Mouse (Mus musculus) ES-Bruce4 (cell line): ENCODE results near the gene C1qtnf9. TPM values are rescaled to one million over a fixed set of nuclear protein-coding genes. Genes with fewer than 3 reads are reported as not detected.

Experiments
- H3K27ac ChIP-seq: 2 replicates; pipeline ENCODE4 v1.5.1; 2012; ENCODE audit warnings: low read length, inconsistent platforms; ENCODE audit not compliant: insufficient read depth
- H3K27me3 ChIP-seq: 2 replicates; pipeline ENCODE4 v1.6.1; 2012; ENCODE audit warnings: mild to moderate bottlenecking, low read length, inconsistent platforms; ENCODE audit not compliant: control insufficient read depth, poor library complexity, insufficient read depth, severe bottlenecking
- H3K36me3 ChIP-seq: 2 replicates; pipeline ENCODE4 v1.6.1; 2012; ENCODE audit warnings: inconsistent platforms, mild to moderate bottlenecking, low read length, moderate library complexity; ENCODE audit not compliant: control insufficient read depth, poor library complexity, insufficient read depth, severe bottlenecking
- H3K4me1 ChIP-seq: one replicate; pipeline ENCODE4 v1.8.1; 2011; ENCODE audit warnings: low read length; ENCODE audit not compliant: control insufficient read depth, insufficient read depth
- H3K4me3 ChIP-seq: 2 replicates; pipeline ENCODE4 v1.5.1; 2011; ENCODE audit warnings: low read depth, mild to moderate bottlenecking, low read length
- H3K9ac ChIP-seq: 2 replicates; pipeline ENCODE4 v1.6.1; 2012; ENCODE audit warnings: low read depth, mild to moderate bottlenecking, inconsistent platforms; ENCODE audit not compliant: poor library complexity, severe bottlenecking
- H3K9me3 ChIP-seq: replicated peaks from 2 replicates; pipeline ENCODE4 v1.6.1; 2012; ENCODE audit warnings: mild to moderate bottlenecking, low read length, inconsistent platforms; ENCODE audit not compliant: control insufficient read depth, poor library complexity, insufficient read depth, severe bottlenecking
- CTCF ChIP-seq: IDR thresholded peaks from one replicate; pipeline ENCODE4 v1.8.1; 2011; ENCODE audit warnings: low read depth, low read length
- EP300 ChIP-seq: IDR thresholded peaks from 2 replicates; pipeline ENCODE4 v1.6.1; 2011; ENCODE audit warnings: low read depth, low read length; ENCODE audit not compliant: insufficient read depth
- POLR2A ChIP-seq: IDR thresholded peaks from one replicate; pipeline ENCODE4 v1.8.1; 2011; ENCODE audit warnings: low read length; ENCODE audit not compliant: insufficient read depth
- polyA plus RNA-seq: library from polyadenylated mRNA; stranded (reverse); fragments of >200 nt; gene quantifications from 2 replicates; pipeline ENCODE4 v1.2.4, GENCODE M21; 2011; ENCODE audit warnings: low read depth; ENCODE audit not compliant: missing spikeins, insufficient read depth, insufficient read length

Gene C1qtnf9
- polyA plus RNA-seq, 1 experiment, result not detected

GRCm38 (mm10) chr14:60759097-60759496 is 8.8 kb upstream of the C1qtnf9 start:
- Histone ChIP-seq H3K27ac (no peak overlapping the region), H3K9me3 (peaks cover 2% of the 10 kb centered on the region; the same call in 1 of the 2 replicates), H3K27me3 (no peaks in the 10 kb centered on the region), H3K36me3 (peaks cover 2% of the 10 kb centered on the region; the same call in 1 of the 2 replicates), H3K4me3 (no peak overlapping the region), H3K9ac (no peak overlapping the region), H3K4me1 (peaks cover 9% of the 10 kb centered on the region)
- no peak for TF ChIP-seq EP300
- no peak for TF ChIP-seq CTCF
- TF ChIP-seq POLR2A, result no peak

DNA sequence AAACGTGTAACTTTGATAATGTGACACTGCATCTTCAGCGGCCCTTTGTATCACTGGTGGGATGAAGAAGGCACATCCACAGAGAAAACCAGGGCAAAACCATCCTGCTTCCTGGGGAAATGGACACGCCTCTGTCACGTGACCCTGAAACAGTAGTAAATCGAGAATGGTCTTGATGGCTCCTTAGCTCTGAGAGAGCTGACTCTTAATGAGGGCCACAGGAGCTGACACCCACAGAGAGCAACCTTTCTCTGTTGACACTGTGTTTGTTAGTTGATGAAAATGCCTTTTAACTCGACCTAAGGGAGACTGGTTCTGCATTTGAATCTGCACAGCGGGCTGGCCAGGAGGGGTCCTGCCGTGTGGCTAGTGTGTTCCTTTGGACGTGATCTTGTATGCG is 6.1 kb upstream of the C1qtnf9 start:
- TF ChIP-seq EP300 (no peak), CTCF (no peak), POLR2A (no peak)
- peaks cover 23% of the 10 kb centered on the region for H3K4me1 ChIP-seq
- H3K9me3 ChIP-seq, result peaks cover 2% of the 10 kb centered on the region; the same call in 1 of the 2 replicates
- no peaks in the 10 kb centered on the region; the same call in 1 of the 2 replicates for H3K36me3 ChIP-seq
- H3K27ac ChIP-seq, result no peak overlapping the region
- H3K27me3 ChIP-seq, result no peaks in the 10 kb centered on the region
- H3K4me3 ChIP-seq, result no peak overlapping the region
- no peak overlapping the region for H3K9ac ChIP-seq

- no peak for TF ChIP-seq CTCF
- TF ChIP-seq POLR2A, result no peak
- Histone ChIP-seq H3K9ac (no peak overlapping the region), H3K36me3 (no peaks in the 10 kb centered on the region; the same call in 1 of the 2 replicates), H3K9me3 (peaks cover 2% of the 10 kb centered on the region; the same call in 1 of the 2 replicates), H3K27ac (no peak overlapping the region), H3K4me3 (no peak overlapping the region), H3K4me1 (peaks cover 23% of the 10 kb centered on the region), H3K27me3 (no peaks in the 10 kb centered on the region)
These were observed 5.2 kb upstream of the C1qtnf9 start for GRCm38 (mm10) chr14:60762754-60763153.

DNA sequence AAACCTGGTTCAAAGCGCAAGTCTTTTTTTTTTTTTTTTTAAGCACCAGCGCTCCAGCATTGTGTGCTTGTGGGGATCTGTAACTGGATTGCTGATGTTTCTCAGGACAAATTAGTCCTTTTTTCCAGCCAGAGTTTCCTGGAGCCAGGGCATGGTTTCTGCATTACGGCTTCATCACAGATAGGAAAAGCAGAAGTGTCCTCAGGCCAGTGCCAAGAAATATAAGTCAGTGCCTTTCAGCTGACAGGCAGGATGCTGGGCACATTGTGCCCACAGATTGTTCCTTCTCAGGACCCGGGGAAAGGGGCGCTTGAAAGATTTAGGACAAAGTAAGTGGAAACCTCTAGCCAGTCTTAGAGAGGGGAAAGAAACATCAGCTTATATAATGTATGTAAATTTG is 4.2 kb upstream of the C1qtnf9 start:
- H3K9ac ChIP-seq, result no peak overlapping the region
- H3K4me1 ChIP-seq, result peaks cover 23% of the 10 kb centered on the region
- H3K4me3 ChIP-seq, result no peak overlapping the region
- H3K27ac ChIP-seq, result no peak overlapping the region
- no peaks in the 10 kb centered on the region; the same call in 1 of the 2 replicates for H3K36me3 ChIP-seq
- no peaks in the 10 kb centered on the region for H3K27me3 ChIP-seq
- TF ChIP-seq EP300 (no peak), CTCF (no peak), POLR2A (no peak)
- H3K9me3 ChIP-seq, result no peaks in the 10 kb centered on the region

- no peaks in the 10 kb centered on the region; the same call in 1 of the 2 replicates for H3K36me3 ChIP-seq
- no peaks in the 10 kb centered on the region for H3K9me3 ChIP-seq
- H3K9ac ChIP-seq, result no peak overlapping the region
- H3K4me1 ChIP-seq, result peaks cover 23% of the 10 kb centered on the region
- TF ChIP-seq POLR2A (no peak), EP300 (peak; percentile 51; the same call in 1 of the 2 replicates), CTCF (no peak)
- H3K27ac ChIP-seq, result peak overlapping the region; percentile 85
- no peak overlapping the region for H3K4me3 ChIP-seq
- no peaks in the 10 kb centered on the region for H3K27me3 ChIP-seq
These were observed 3.4 kb upstream of the C1qtnf9 start for GRCm38 (mm10) chr14:60764526-60764925.

- H3K9me3 ChIP-seq, result no peaks in the 10 kb centered on the region
- H3K4me1 ChIP-seq, result peaks cover 23% of the 10 kb centered on the region
- no peaks in the 10 kb centered on the region for H3K27me3 ChIP-seq
- TF ChIP-seq CTCF (no peak), POLR2A (no peak), EP300 (peak; percentile 86; the same call in 1 of the 2 replicates)
- H3K4me3 ChIP-seq, result no peak overlapping the region
- H3K9ac ChIP-seq, result no peak overlapping the region
- H3K27ac ChIP-seq, result peak overlapping the region; percentile 85
- H3K36me3 ChIP-seq, result no peaks in the 10 kb centered on the region
These were observed 2.9 kb upstream of the C1qtnf9 start for GRCm38 (mm10) chr14:60765025-60765424.
